Mouse (Mus musculus) neutrophil, adult 5-6 weeks (primary cell): ENCODE data around the gene Tmprss4. TPM values are rescaled to one million over a fixed set of nuclear protein-coding genes. Genes with fewer than 3 reads are reported as not detected.

Experiments
- ATAC-seq: fragments of 151-379, 151-347 bp; 2 replicates; pipeline ENCODE4 v1.8.0; 2017; ENCODE audit warnings: mild to moderate bottlenecking, moderate TSS enrichment; ENCODE audit not compliant: insufficient number of reproducible peaks, poor library complexity, low FRiP score, severe bottlenecking; ENCODE audit errors: extremely low read depth
- total RNA-seq: library from RNA; stranded (forward); fragments of 200-1000 nt; gene quantifications from 2 replicates; pipeline ENCODE4 v1.2.3, GENCODE M21; 2017

The Tmprss4 gene
- total RNA-seq, 1 experiment from 2014 or later, result 0.70 TPM

- ATAC-seq, result no peak
Observed at GRCm38 (mm10) chr9:45202021-45202798, 1.7 kb downstream of the Tmprss4 start.

- no peak for ATAC-seq
Observed at GRCm38 (mm10) chr9:45201319-45201947, 2.5 kb downstream of the Tmprss4 start.

- no peak for ATAC-seq
Observed at GRCm38 (mm10) chr9:45197549-45197948, 6.3 kb downstream of the Tmprss4 start.

- ATAC-seq, result no peak
Observed at GRCm38 (mm10) chr9:45196125-45196830, 7.6 kb downstream of the Tmprss4 start.

GRCm38 (mm10) chr9:45195468-45195867 is 8.4 kb downstream of the Tmprss4 start:
- no peak for ATAC-seq

- ATAC-seq, result no peak
Observed at GRCm38 (mm10) chr9:45189661-45190174, 14.2 kb downstream of the Tmprss4 start.

- no peak for ATAC-seq
Observed at GRCm38 (mm10) chr9:45188570-45189563, 15.0 kb downstream of the Tmprss4 start.

- ATAC-seq, result no peak
Observed at GRCm38 (mm10) chr9:45185250-45185649, 18.6 kb downstream of the Tmprss4 start.

GRCm38 (mm10) chr9:45183266-45183665 is 20.6 kb downstream of the Tmprss4 start:
- no peak for ATAC-seq

GRCm38 (mm10) chr9:45182521-45182920 is 21.4 kb downstream of the Tmprss4 start:
- ATAC-seq, result no peak

GRCm38 (mm10) chr9:45181770-45182169 is 22.1 kb downstream of the Tmprss4 start, which contains the start of gene BC049352:
TSS of gene BC049352 (plus strand) at chr9:45182007.
- no peak for ATAC-seq

GRCm38 (mm10) chr9:45179282-45179681 is 24.6 kb downstream of the Tmprss4 start:
- no peak for ATAC-seq

GRCm38 (mm10) chr9:45173475-45173874 is 30.4 kb downstream of the Tmprss4 start:
- ATAC-seq, result no peak

- ATAC-seq, result no peak
Observed at GRCm38 (mm10) chr9:45171073-45171610, 32.8 kb downstream of the Tmprss4 start.

- no peak for ATAC-seq
Observed at GRCm38 (mm10) chr9:45170150-45170549, 33.7 kb downstream of the Tmprss4 start.

- no peak for ATAC-seq
Observed at GRCm38 (mm10) chr9:45167903-45168302, 36.0 kb downstream of the Tmprss4 start.

- no peak for ATAC-seq
Observed at GRCm38 (mm10) chr9:45153361-45153760, 50.5 kb downstream of the Tmprss4 start.

GRCm38 (mm10) chr9:45150933-45151332 is 53.0 kb downstream of the Tmprss4 start:
- no peak for ATAC-seq
